Mouse (Mus musculus) embryonic stem cell, embryonic (primary cell): ENCODE measurements at regions not wholly inside any gene's neighbourhood (a gene's known extent, or its start where the extent isn't known, plus 50 kb on each side); places are given as distances from the start of the nearest gene placed in this dataset.

Experiments
- CTCF ChIA-PET, 4 experiments: fragments of 300-600 bp in 2 of 4; fragments of 350-600 bp in 2 of 4; sonication (Branson Sonifier 250); formaldehyde crosslinking; loops; one replicate each; lab custom pipeline; 2022; ENCODE audit warnings: inconsistent platforms in 2 of 4; lab: Charles Lee
- POLR2A ChIA-PET, 4 experiments: fragments of 300-600 bp in 2 of 4; fragments of 350-600 bp in 2 of 4; sonication (Branson Sonifier 250); formaldehyde crosslinking; loops; one replicate each; lab custom pipeline; 2022; ENCODE audit warnings: antibody characterized with exemption in 4 of 4, inconsistent platforms in 1 of 4; lab: Charles Lee

DNA sequence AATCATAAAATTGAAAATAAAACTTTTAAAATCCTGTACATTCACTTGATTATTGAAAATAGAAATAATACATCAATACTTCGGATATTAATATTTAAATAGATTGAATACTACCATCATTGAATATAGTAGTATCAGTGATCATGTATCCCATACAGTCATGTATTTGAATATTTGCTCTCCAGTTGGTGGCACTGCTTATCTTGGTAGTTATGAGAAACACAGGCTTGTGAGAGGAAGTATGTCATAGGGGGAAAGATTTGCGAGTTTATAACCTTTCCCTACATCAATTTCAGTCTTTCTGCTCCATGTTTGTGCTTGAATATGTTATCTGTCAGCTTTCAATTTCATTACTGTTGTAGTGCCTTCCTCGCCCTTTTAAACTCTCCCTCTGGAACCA lies 828.6 kb downstream of the Stpg2 start:
- CTCF ChIA-PET = no interaction called here
- POLR2A ChIA-PET = no interaction called here

GRCm38 (mm10) chr3:140035142-140035541 lies 829.6 kb downstream of the Stpg2 start:
- ChIA-PET POLR2A (no interaction called here), CTCF (no interaction called here)

GRCm38 (mm10) chr3:140044898-140045297 lies 839.4 kb downstream of the Stpg2 start:
- CTCF ChIA-PET = no interaction called here

GRCm38 (mm10) chr3:140054634-140055033 lies 849.1 kb downstream of the Stpg2 start:
- POLR2A ChIA-PET = no interaction called here
- CTCF ChIA-PET = no interaction called here

More at GRCm38 (mm10) chr3:140044898-140045297, 839.4 kb downstream of the Stpg2 start:
- POLR2A ChIA-PET = no interaction called here

DNA sequence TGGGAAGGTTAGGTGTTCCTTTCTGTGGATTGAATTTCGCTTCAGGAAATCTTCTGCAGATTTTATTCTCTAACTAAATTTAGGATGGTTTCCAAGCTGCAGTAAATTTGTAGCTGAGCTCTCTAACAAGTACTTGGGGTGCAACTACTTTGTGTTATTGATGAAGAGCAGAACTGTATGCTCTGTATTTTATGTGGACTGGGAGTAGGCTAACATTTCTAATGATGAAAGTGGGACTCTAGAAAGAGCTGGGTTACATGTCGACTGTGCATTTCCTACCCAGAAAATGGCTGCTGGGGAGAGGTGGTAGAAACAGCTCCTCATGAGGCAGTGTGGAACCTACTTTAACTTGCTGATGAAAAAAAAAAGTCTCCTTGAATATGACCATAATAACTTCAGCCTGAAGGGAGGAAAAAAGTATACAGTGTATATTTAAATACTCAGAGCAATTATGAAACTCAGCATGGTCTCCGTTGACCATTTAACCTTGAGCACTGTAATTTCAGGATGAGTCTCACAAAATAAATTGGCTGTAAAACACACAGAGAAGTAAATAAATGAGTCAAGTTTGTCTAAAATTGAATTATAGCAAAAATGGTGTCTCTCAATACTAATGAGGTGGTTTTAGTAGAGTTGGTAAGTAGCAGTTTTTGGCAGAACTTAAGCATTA lies 852.6 kb downstream of the Stpg2 start:
- POLR2A ChIA-PET = no interaction called here
- CTCF ChIA-PET = no interaction called here

DNA sequence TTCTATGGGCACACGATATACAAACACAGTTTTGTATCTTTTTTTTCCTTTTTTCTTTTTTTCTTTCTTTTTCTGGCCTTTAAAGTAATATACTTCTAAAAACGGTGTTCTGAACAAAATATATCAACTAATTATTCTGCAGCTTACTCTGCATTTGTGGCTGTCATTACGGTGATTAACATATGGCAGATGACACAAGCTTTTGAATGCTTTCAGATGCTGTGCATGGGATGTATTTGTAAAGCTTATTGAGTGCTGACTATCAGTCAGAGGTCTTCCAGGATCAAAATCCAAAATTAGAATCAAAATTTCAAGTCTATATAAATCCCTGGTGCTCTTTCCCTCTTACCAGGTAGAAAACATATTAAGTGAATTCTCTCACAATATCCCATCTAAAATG lies 853.6 kb downstream of the Stpg2 start:
- ChIA-PET CTCF (no interaction called here), POLR2A (no interaction called here)

GRCm38 (mm10) chr3:140059522-140060110 lies 854.1 kb downstream of the Stpg2 start:
- CTCF ChIA-PET = no interaction called here
- POLR2A ChIA-PET = no interaction called here

- ChIA-PET POLR2A (no interaction called here), CTCF (no interaction called here)
Observed at GRCm38 (mm10) chr3:140061769-140062381, 856.4 kb downstream of the Stpg2 start.

GRCm38 (mm10) chr3:140062880-140063279 lies 857.4 kb downstream of the Stpg2 start:
- ChIA-PET CTCF (no interaction called here), POLR2A (no interaction called here)

- CTCF ChIA-PET = no interaction called here
- POLR2A ChIA-PET = no interaction called here
Observed at GRCm38 (mm10) chr3:140084333-140084732, 878.8 kb downstream of the Stpg2 start.

DNA sequence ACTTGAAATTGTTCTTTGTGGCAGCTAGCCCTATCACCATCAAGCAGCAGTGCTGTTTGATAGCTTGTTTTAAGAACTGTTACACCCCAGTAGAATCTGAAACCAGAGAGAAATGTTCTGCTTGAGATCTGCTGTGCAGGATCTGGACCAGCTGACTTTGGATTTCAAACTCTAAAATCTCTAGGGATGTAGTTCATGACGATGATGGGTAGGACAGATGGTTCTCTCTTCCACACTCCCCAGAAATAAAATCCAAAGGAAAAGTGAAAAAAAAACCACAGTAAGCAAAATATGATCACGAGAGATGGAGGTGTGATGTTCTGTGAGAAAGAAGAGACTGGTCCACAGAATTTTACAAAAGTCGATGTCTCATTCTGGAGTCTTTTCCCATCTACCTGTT lies 879.9 kb downstream of the Stpg2 start:
- CTCF ChIA-PET = no interaction called here
- POLR2A ChIA-PET = no interaction called here

- POLR2A ChIA-PET = no interaction called here
- CTCF ChIA-PET = no interaction called here
Observed at GRCm38 (mm10) chr3:140088019-140088418, 882.5 kb downstream of the Stpg2 start.

DNA sequence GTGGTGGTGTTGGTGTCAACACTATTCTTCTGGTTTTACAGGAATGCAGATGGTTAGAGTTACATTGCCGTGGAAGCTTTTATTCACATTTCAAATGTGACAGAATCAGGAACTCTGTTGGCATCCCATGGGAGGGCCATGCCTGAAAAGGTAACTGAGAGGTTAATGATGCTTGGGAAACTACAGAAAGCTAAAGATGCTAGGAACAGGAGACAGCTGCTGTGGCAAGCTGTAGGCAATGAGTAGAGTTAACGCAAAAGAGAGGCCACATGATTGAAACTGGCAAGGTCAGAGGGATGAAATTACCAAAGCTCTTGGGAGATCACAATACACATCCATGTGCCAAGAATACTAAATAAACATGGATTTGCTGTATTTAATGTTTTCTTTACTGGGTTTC lies 886.4 kb downstream of the Stpg2 start:
- CTCF ChIA-PET = no interaction called here
- POLR2A ChIA-PET = no interaction called here

DNA sequence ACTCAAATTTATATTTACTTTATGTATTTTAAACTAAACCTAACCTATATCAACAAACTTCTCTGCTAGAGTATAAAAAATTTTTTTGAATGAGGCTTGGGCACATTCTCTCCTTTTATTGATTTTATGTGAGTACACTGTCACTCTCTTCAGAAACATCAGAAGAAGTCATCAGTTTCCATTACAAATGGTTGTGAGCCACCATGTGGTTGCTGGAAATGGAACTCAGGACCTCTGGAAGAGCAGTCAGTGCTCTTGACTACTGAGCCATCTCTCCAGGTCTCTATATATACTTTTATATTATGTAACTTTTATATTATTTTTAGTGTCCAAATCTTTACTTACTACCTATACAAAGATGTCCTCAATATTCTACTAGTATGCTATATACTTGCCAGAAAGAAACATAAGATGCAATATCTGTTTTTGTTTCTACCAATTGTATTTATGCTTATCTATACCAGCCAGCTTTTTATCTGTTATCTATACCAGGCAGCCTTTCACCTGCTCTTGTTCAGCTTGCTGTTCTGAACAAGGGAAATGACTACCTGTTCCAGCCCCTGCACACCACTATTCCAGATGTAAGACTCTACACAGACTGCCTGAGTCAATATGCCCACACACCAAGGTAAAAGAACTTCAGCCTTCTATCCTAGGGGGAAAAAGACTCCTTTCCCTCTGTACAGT lies 891.5 kb downstream of the Stpg2 start:
- POLR2A ChIA-PET = no interaction called here
- CTCF ChIA-PET = no interaction called here

DNA sequence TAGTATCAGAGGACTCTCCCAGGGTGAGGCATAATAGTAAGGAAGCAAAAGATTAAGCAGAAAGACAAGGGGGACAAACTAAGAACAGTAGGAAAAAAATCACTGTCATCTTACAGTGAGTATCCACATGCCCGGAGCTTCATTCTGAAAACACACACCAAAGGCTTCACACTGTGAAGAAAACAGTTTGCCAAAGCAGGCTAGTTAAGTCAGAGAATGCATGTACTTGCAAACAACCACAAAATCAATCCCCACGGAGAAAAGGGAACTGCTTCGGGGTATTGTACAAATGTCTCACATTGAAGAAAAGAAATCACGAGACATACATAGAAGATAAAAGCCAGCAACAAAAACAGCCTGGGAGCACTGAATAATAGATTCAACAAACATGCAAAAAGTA lies 903.9 kb downstream of the Stpg2 start:
- CTCF ChIA-PET = no interaction called here
- POLR2A ChIA-PET = no interaction called here

DNA sequence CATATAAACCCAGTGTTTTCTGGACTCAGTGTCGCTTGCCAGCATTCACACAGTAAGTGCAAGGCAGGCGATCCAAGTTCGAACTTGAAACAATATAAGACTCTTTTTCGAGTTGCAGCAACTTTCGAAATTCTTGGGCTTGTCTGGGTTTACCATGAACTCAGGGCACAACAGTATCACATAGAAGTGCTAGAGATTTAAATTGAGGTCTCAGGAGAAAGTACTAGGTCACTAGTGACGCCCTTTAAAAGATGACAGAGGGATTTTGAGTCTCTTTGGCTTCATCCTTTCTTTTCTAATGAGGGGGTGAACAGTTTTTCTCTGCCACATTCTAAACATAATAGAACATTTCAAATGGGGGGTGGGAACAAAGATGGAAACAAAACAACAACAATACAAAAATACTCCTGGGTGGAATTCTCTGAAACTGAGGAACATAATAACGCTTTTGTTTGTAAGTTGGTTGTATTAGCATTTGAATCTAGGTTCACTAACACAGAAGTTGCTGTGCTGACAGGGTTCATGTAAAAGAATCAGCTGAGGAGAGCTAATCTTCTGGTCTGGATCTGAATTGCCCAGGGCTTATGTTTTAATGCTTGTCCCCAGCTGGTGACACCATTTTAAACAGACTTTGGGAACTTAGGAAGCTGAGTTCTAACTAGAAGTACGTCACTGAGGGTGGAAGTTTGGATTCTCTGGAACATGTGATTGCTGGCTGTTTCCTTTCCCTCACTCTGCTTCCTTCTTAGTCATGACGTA lies 906.1 kb downstream of the Stpg2 start:
- POLR2A ChIA-PET = no interaction called here

DNA sequence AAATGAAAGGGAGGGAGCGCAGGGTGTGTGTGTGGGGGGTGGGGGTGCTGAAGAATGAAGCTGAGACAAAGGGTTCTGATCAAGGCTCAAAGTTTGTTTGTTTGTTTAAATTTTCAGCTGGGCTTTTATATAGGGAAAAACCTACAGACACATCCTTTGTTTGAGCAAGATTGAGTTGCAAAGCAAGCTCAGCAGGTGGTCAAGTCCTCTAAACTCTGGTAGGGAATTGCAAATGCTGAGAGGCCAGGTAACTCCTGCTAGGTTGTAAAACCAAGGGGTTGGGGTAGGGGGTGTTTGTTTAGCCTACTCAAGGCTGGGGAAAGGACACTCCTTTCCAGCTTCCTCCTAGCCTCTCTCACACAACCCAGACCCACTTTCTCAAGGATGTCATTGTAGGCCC lies 909.6 kb downstream of the Stpg2 start:
- POLR2A ChIA-PET = no interaction called here
- CTCF ChIA-PET = no interaction called here

More for the DNA sequence above, 906.1 kb downstream of the Stpg2 start:
- CTCF ChIA-PET = no interaction called here

DNA sequence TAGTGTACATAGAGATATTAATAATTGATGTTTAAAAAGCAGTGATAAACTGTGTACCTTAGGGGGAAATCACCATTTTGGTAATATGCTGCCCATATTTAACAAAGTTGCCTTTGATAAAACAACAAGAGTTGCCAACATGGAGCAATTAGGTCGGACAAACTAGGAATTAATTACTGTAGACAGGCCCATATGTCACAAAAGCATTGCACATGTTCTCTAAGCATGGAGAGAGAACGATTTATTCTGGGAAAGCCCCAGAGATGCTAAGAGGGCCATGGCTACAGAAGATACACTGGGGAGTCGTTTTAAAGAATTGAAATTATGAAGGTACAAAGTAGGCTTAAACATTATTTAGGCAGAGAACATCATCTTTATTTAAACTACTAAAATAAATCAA lies 921.8 kb downstream of the Stpg2 start:
- ChIA-PET POLR2A (no interaction called here), CTCF (no interaction called here)

GRCm38 (mm10) chr3:140129065-140129778 lies 923.7 kb downstream of the Stpg2 start:
- ChIA-PET POLR2A (no interaction called here), CTCF (no interaction called here)
